Mouse (Mus musculus) cortical plate, adult 2 months (tissue): Measurements from ENCODE around the gene Acer3.

Experiments used
- CTCF ChIP-seq: fragments of 200-500 bp; IDR thresholded peaks from 2 replicates; pipeline ENCODE4 v1.5.1; 2011; ENCODE audit warnings: mild to moderate bottlenecking, control low read depth, low read length; ENCODE audit not compliant: insufficient read depth; ENCODE audit errors: extremely low read depth
- POLR2A ChIP-seq: fragments of 200-500 bp; IDR thresholded peaks from 2 replicates; pipeline ENCODE4 v1.6.1; 2011; ENCODE audit warnings: mild to moderate bottlenecking, low read length, control low read depth; ENCODE audit not compliant: insufficient read depth; ENCODE audit errors: extremely low read depth

DNA sequence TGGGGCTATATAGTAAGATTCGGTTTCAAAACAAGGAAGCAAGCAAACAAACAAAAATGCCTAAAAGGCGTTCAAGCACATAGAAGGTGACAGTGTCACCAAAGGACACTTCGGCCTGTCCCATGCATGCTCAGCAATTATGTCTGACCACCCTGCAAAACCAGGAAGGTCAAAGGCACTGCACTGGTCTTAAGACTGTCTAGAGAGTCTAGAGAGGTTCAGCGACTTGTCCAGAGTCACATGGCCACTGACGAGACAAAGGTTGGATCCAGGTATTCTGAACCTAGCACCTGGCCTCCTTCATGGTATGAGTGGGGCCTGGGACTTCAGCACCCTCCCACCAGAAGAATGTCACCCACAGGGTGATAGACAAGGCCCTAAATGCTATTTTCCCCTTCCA, 36.3 kb upstream of the Acer3 start:
- TF ChIP-seq CTCF (no peak), POLR2A (no peak)
